Mouse (Mus musculus) intestine, embryonic 15.5 days (tissue): ENCODE results near the gene Ascc1. TPM values are rescaled to one million over a fixed set of nuclear protein-coding genes. Genes with fewer than 3 reads are reported as not detected.

Experiments used
- ATAC-seq: fragments of 200-750 bp; cut with Nextera tagmentation; 2 replicates; pipeline ENCODE4 v1.8.0; 2017; ENCODE audit warnings: moderate TSS enrichment, moderate library complexity
- H3K27ac ChIP-seq: fragments of 300-500 bp; sonication (generic); 2 replicates; pipeline ENCODE4 v1.5.1; 2015; ENCODE audit warnings: mild to moderate bottlenecking, inconsistent platforms
- H3K27me3 ChIP-seq: fragments of 300-500 bp; sonication (generic); replicated peaks from 2 replicates; pipeline ENCODE4 v1.6.1; 2015; ENCODE audit warnings: inconsistent platforms
- H3K36me3 ChIP-seq: fragments of 300-500 bp; sonication (generic); 2 replicates; pipeline ENCODE4 v1.6.1; 2015; ENCODE audit warnings: inconsistent platforms
- H3K4me1 ChIP-seq: fragments of 300-500 bp; sonication (generic); replicated peaks from 2 replicates; pipeline ENCODE4 v1.6.1; 2015; ENCODE audit warnings: inconsistent platforms
- H3K4me2 ChIP-seq: fragments of 300-500 bp; sonication (generic); replicated peaks from 2 replicates; pipeline ENCODE4 v1.6.1; 2015; ENCODE audit warnings: mild to moderate bottlenecking, inconsistent platforms
- H3K4me3 ChIP-seq: fragments of 300-500 bp; sonication (generic); replicated peaks from 2 replicates; pipeline ENCODE4 v1.5.1; 2015; ENCODE audit warnings: inconsistent platforms
- H3K9ac ChIP-seq: fragments of 300-500 bp; sonication (generic); 2 replicates; pipeline ENCODE4 v1.6.1; 2015; ENCODE audit warnings: inconsistent platforms
- H3K9me3 ChIP-seq: fragments of 300-500 bp; sonication (generic); 2 replicates; pipeline ENCODE4 v1.6.1; 2016; ENCODE audit warnings: inconsistent platforms
- WGBS: fragments of 180-500 bp; shearing (Covaris S2); methylation state at CpG from one replicate; pipeline ENCODE4 v1.1.7; 2015; 5-methylcytosine and 5-hydroxymethylcytosine counted together
- polyA plus RNA-seq: library from polyadenylated mRNA; unstranded; fragments of >200 nt; fragmentation: Nextera tagmentation; extraction: Ambion mirVana; gene quantifications from 2 replicates; pipeline ENCODE4 v1.2.1, GENCODE M21; 2015

The Ascc1 gene
- polyA plus RNA-seq, 1 experiment from 2014 or later, result 45.3 TPM

DNA sequence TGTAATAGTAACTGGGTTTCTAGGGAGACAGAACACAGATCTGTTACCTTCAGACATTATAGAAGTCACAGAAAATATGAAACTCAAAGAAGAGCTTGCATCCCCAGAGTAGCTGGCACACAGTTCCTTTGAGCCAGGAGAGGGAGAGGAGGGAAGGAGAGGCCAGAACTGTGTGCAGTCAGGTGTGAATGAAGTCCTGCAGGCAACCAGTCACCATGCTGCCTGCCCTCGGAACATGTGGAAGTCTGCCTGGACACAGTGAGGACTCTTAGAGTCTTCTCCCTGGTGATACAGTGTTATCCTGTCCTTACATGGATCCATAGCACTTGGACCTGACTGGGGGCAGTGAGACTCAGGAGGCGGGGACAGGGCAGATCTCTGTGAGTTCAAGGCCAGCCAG lies 89.7 kb downstream of the Ascc1 start:
- H3K9ac ChIP-seq, result no peak overlapping the region
- H3K36me3 ChIP-seq, result no peaks in the 10 kb centered on the region
- no peaks in the 10 kb centered on the region for H3K9me3 ChIP-seq
- no peak overlapping the region for H3K4me3 ChIP-seq
- no peak overlapping the region for H3K4me2 ChIP-seq
- ATAC-seq, result no peak
- 95% methylated on average over 2 of the region's 2 CpGs for WGBS
- no peak overlapping the region for H3K27ac ChIP-seq
- no peaks in the 10 kb centered on the region for H3K27me3 ChIP-seq
- no peaks in the 10 kb centered on the region for H3K4me1 ChIP-seq

DNA sequence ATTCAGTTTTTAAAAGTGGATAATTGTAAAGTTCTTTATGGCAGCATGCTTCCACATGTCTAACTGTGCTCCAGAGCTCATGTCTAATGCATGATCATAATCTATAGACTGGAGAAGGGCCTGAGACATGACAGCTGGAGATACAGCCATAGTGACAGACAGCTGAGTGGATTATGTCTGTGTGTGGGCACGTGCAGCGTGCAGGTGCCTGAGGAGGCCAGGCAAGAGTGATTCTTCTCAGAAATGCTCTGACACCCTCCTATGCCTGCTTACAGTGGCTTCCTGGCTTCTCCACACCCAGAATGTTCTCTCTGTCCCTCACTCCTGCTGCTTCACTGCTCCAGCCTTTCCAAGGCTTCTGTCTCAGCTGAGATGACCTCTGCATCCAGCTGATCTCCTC lies 91.1 kb downstream of the Ascc1 start:
- Histone ChIP-seq H3K4me3 (no peak overlapping the region), H3K9me3 (no peaks in the 10 kb centered on the region), H3K4me2 (no peak overlapping the region), H3K27me3 (no peaks in the 10 kb centered on the region), H3K36me3 (no peaks in the 10 kb centered on the region; the same call in 1 of the 2 replicates), H3K4me1 (no peaks in the 10 kb centered on the region), H3K27ac (no peak overlapping the region), H3K9ac (no peak overlapping the region)
- 87% methylated on average over 2 of the region's 2 CpGs for WGBS
- ATAC-seq, result no peak

DNA sequence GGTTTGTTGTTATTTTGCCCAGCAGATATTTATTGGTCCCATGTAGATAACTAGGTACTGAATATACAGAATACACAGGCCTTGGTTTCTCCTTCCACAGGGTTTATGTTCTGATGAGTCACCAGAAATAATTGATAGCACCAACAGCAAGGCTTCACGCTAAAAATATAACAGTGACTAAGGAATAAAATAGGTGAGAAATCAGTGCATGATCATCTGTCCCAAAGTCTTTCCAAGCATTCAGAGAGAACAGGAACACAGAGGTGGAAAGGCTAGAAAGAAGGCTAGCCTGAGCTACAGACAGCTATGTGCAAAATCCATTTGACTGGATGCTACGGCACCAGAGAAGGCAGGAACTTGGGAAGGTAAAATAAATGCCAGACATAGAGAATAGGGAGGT lies 93.0 kb downstream of the Ascc1 start:
- 87% methylated on average over 2 of the region's 2 CpGs for WGBS
- no peak for ATAC-seq
- no peak overlapping the region for H3K4me3 ChIP-seq
- no peak overlapping the region for H3K4me2 ChIP-seq
- H3K36me3 ChIP-seq, result no peaks in the 10 kb centered on the region; the same call in 1 of the 2 replicates
- H3K9me3 ChIP-seq, result no peaks in the 10 kb centered on the region
- H3K4me1 ChIP-seq, result no peaks in the 10 kb centered on the region
- no peak overlapping the region for H3K9ac ChIP-seq
- H3K27me3 ChIP-seq, result no peaks in the 10 kb centered on the region
- H3K27ac ChIP-seq, result no peak overlapping the region

DNA sequence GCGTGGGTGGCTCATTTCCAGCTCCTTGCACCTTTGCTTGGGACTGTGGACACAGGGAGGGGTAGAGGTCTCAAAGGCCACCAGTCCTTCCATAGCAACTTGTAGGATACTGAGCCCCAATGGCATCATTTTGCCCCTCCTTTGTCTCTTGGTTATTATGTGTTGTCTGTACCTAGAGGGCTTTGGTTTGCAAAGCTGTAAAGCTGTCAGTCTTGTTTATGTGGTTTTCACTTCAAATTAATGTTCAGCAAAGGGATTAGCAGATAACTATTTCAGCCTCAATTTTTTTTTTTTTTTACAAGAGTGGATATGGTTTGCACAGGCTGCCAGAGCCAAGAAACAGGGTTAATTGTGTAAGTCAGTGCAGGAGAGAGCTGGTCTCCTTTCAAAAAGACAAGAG lies 93.7 kb downstream of the Ascc1 start:
- Histone ChIP-seq H3K36me3 (no peaks in the 10 kb centered on the region; the same call in 1 of the 2 replicates), H3K9ac (no peak overlapping the region), H3K4me1 (no peaks in the 10 kb centered on the region), H3K4me3 (no peak overlapping the region), H3K27me3 (no peaks in the 10 kb centered on the region), H3K27ac (no peak overlapping the region), H3K9me3 (no peaks in the 10 kb centered on the region), H3K4me2 (no peak overlapping the region)
- WGBS, result 45% methylated on average over 1 of the region's 1 CpGs
- ATAC-seq, result no peak

DNA sequence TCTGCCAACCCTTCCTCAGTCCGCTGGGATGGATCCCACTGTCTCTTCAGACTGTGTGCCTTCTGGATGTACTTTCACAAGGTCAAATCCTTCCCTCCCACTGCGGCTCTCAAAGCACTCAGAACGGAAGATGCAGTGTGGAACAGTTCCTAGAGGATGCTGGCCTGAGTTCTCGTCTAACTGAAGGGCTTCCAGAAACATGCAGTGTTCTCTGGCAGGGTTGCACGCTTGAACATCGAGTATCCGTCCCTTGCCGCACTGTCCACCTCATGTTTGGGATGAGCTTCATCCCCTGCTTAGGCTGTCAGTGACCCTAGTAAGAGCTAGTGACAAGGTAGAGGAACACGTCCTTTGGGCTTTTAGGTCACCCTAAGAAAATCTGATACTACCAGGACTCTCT lies 94.5 kb downstream of the Ascc1 start:
- no peaks in the 10 kb centered on the region for H3K27me3 ChIP-seq
- WGBS, result 84% methylated on average over 9 of the region's 9 CpGs
- no peaks in the 10 kb centered on the region for H3K9me3 ChIP-seq
- no peaks in the 10 kb centered on the region for H3K4me1 ChIP-seq
- no peak overlapping the region for H3K9ac ChIP-seq
- no peak overlapping the region for H3K4me2 ChIP-seq
- no peak overlapping the region for H3K4me3 ChIP-seq
- no peaks in the 10 kb centered on the region; the same call in 1 of the 2 replicates for H3K36me3 ChIP-seq
- H3K27ac ChIP-seq, result no peak overlapping the region
- no peak for ATAC-seq

DNA sequence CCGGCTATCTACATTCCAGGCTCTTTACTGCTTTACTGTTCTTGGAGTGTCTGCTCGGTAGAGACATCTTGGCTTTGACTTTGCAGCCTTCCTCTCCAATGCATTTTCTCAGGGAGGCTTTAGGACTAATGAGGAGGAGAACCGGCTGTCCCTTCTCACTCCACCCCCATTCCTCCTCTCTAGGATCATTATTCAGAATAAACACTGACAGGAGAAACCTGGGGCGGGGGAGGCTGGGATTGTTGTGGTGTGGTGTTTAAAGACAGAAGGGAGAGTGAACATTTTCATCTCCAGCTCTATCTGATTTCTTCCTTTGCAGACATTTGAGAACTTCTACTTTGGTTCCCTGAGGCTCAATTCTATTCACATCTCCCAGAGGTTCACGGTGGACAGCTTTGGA lies 95.2 kb downstream of the Ascc1 start:
- Histone ChIP-seq H3K36me3 (no peaks in the 10 kb centered on the region; the same call in 1 of the 2 replicates), H3K27ac (no peak overlapping the region), H3K4me3 (no peak overlapping the region), H3K9ac (no peak overlapping the region), H3K9me3 (no peaks in the 10 kb centered on the region), H3K27me3 (no peaks in the 10 kb centered on the region), H3K4me1 (no peaks in the 10 kb centered on the region), H3K4me2 (no peak overlapping the region)
- no peak for ATAC-seq
- 54% methylated on average over 5 of the region's 5 CpGs for WGBS

DNA sequence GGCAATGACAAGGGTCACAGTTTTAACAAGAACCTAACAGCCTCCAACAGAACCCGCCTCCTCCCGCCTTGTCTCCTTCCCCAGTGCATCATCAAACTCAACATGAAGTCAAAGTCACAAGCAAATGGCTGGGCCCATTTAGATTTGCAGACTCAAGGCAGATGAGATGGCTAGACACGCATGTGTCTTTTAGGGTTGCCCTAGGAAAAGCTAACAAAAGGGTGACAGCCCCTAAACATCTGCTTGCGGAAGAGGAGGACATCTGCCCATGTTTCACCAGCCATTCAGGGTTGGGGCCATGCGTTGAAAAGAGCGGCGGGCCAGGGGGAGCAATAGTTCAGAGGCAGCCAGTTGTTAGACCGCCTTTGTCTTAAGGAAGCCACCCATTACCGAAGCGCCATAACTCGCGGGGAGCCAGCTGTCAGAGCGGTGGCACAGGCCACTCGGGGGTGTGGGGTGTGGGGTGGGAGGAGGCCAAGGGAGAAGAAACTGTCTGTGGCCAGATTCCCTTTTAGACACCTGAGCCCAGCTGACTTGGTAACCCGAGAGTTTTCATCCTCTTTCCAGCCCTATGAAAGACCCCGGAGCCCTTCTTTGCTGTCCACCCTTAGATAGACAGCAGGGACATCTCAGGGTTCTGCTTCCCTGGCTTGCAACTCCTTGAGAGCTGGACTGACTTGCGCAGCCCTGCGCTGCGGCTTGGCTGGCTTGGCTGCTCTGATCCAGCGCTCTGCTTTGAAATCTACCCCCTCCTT lies 103.0 kb downstream of the Ascc1 start:
- no peak; the same call in 1 of the 2 replicates for ATAC-seq
- no peak overlapping the region for H3K27ac ChIP-seq

DNA sequence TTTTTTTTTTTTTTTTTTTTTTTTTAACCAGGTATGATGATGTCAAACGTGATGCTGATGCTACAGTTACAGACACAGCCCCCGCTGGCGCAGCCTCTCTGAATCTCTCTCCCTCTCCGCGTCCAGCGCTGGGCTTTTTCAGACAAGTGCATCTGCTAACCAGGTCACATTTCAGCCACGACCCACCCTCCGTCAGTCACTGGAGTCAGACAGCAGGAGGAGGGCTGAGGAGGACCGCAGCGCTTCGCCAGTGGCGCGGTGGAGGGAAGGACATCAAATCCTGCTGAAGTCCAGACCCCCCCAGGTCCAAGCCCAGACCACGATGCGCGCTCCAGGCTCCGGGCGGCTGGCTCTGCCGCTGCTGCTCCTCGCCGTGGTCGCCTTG lies 103.5 kb downstream of the Ascc1 start, which contains the start of gene Spock2:
Gene Spock2 (plus strand): TSS at position 74 of the 385 bp plus-strand sequence.
- ATAC-seq, result peak; percentile 37; the same call in 1 of the 2 replicates
- H3K27ac ChIP-seq, result no peak within 1 kb of the TSS
- under 1% methylated on average over 22 of the region's 22 CpGs for WGBS
- H3K4me1 ChIP-seq, result peaks cover 13% of the 10 kb centered on the region
- H3K4me2 ChIP-seq, result peak within 1 kb of the TSS; percentile 100
- peak within 1 kb of the TSS; percentile 56 for H3K4me3 ChIP-seq
- H3K9me3 ChIP-seq, result no peaks in the 10 kb centered on the region
- H3K27me3 ChIP-seq, result peaks cover 32% of the 10 kb centered on the region
- peak within 1 kb of the TSS; percentile 62 for H3K9ac ChIP-seq
- H3K36me3 ChIP-seq, result no peaks in the 10 kb centered on the region

More for the DNA sequence above, 103.0 kb downstream of the Ascc1 start:
- Histone ChIP-seq H3K9me3 (no peaks in the 10 kb centered on the region), H3K36me3 (no peaks in the 10 kb centered on the region), H3K4me3 (peak overlapping the region; percentile 56; the same call in 1 of the 2 replicates), H3K4me2 (peak overlapping the region; percentile 100), H3K9ac (no peak overlapping the region), H3K27me3 (peaks cover 32% of the 10 kb centered on the region), H3K4me1 (peaks cover 13% of the 10 kb centered on the region)
- 25% methylated on average over 20 of the region's 20 CpGs for WGBS

DNA sequence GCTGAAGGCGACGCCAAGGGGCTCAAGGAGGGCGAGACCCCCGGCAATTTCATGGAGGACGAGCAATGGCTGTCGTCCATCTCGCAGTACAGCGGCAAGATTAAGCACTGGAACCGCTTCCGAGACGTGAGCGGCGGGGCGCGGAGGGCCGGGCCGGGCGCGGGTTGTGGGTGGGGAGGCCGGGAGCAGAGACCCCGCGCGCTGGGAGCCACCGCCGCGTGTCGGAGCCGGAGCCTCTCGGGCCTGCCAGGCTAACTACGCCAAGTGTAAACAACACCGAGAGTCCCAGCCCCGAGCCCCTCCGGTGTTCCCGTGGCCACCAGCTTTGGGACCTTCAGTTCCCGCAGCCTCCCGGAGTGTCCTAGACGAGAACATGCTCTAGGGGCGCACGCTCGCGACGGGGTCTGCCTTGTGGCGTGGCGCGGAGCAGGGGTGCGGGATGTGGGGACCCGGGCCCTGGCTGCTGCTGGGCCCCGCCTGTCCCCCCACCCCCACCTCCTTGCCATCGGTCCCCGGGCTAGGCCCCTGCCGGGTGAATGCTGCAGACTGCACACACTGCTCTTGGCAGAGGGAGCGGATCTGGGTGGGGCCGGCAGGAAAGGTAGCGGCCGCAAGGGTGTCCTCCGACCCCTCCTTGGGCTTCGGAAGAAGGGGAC lies 104.1 kb downstream of the Ascc1 start:
- Histone ChIP-seq H3K4me3 (peak overlapping the region; percentile 56), H3K36me3 (no peaks in the 10 kb centered on the region), H3K9me3 (no peaks in the 10 kb centered on the region), H3K4me2 (peak overlapping the region; percentile 100), H3K27me3 (peaks cover 32% of the 10 kb centered on the region), H3K4me1 (peaks cover 13% of the 10 kb centered on the region), H3K27ac (no peak overlapping the region), H3K9ac (peak overlapping the region; percentile 62)
- peak; percentile 73 for ATAC-seq
- WGBS, result under 1% methylated on average over 57 of the region's 57 CpGs

DNA sequence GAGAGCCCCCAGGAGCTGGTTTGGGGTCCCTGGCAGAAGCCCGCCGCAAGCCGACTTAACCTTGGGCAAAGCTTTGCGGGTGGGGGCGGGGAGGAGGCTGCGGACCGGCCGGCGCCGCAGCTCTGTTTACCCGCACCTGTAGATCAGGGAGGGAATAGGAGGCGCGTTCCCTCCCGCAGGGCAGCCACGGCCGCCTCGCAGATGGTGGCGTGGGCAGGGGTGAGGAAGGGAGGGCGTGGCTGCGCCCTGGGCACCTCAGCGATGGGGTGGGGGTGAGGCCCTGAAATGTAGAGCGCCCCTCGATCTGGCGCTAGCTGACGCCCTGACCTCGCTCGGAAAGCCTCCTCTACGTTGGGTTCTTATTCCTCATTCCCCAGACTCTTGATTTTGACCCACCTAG lies 104.8 kb downstream of the Ascc1 start:
- Histone ChIP-seq H3K4me3 (peak overlapping the region; percentile 56), H3K27ac (no peak overlapping the region), H3K4me2 (peak overlapping the region; percentile 100), H3K9ac (peak overlapping the region; percentile 62), H3K4me1 (peaks cover 13% of the 10 kb centered on the region), H3K27me3 (peaks cover 32% of the 10 kb centered on the region), H3K36me3 (no peaks in the 10 kb centered on the region), H3K9me3 (no peaks in the 10 kb centered on the region)
- 0 out of 2 replicates have a peak, but pooled peaks have one; percentile 1 for ATAC-seq
- WGBS, result 4% methylated on average over 28 of the region's 28 CpGs

DNA sequence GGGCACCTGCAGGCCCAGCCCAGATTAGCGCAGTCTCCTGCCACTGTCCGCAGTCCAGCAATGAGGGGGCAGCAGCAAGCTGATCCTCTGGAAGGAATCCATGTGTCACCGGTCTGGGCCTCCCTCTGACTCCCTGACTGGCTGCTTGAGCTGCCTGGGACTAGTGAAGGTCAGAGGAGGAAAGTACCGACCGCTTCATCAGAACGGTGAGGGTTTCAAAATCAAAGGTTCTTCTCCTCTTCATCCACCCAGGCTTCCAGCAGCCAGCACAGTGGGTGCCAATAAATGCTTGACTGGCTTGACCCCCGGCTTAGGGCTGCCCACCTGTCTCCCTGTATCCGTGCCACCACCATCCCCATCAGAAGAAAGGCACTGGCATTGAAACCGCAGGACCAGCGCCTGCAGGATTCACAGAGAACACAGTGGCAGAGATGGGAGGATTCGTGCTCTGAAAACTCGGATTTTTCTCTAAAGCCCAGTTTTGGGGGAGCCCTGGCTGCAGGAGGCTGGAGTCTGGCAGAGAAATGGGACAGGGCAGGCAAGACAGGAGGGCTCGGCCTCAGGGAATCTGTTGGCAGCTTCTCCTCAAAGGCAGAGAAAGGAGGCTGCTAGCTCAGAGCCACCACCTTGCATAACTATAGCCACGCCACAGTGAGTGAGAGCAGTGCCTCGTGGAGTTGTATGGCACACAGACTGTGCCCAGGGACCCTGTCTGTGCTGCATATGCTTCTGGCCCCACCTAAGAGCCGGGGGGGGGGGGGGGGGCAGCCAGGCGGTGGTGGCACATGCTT lies 105.9 kb downstream of the Ascc1 start:
- H3K9ac ChIP-seq, result no peak overlapping the region
- peaks cover 32% of the 10 kb centered on the region for H3K27me3 ChIP-seq
- WGBS, result 67% methylated on average over 16 of the region's 17 CpGs
- H3K4me1 ChIP-seq, result peaks cover 13% of the 10 kb centered on the region
- no peak overlapping the region for H3K4me2 ChIP-seq
- H3K4me3 ChIP-seq, result no peak overlapping the region
- no peaks in the 10 kb centered on the region for H3K9me3 ChIP-seq
- H3K27ac ChIP-seq, result no peak overlapping the region
- H3K36me3 ChIP-seq, result no peaks in the 10 kb centered on the region
- ATAC-seq, result no peak

DNA sequence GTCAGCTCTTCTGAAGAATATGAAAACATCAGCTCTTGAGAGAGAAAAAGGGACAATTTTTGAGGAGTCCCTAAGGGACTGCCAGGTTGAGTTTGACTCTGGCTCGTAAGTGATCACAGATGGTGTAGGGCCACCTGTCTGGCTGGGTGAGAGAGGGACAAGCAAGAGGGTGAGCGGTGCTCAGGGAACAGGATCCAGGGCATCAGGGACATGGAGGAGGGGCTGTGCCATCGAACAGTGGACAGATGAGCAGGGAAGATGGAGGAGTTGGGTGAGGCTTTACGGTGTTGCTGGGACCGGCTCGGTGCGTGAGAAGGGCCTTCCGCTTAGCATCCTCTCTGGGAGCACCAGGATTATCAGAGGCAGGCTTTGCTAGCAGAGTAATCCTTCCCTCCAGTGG lies 106.7 kb downstream of the Ascc1 start:
- H3K9ac ChIP-seq, result no peak overlapping the region
- peaks cover 32% of the 10 kb centered on the region for H3K27me3 ChIP-seq
- peaks cover 13% of the 10 kb centered on the region for H3K4me1 ChIP-seq
- no peaks in the 10 kb centered on the region for H3K9me3 ChIP-seq
- H3K36me3 ChIP-seq, result no peaks in the 10 kb centered on the region
- H3K27ac ChIP-seq, result no peak overlapping the region
- 82% methylated on average over 8 of the region's 8 CpGs for WGBS
- no peak overlapping the region for H3K4me3 ChIP-seq
- ATAC-seq, result no peak
- H3K4me2 ChIP-seq, result no peak overlapping the region
